Mouse (Mus musculus) lung, embryonic 16.5 days (tissue): ENCODE data around the gene Lat2. TPM values are rescaled to one million over a fixed set of nuclear protein-coding genes. Genes with fewer than 3 reads are reported as not detected.
A peak's percentile ranks its signal among the peaks of the same experiment; 100 is the strongest.

ENCODE experiments used
- ATAC-seq: fragments of 200-750 bp; cut with Nextera tagmentation; 2 replicates; pipeline ENCODE4 v1.8.0; 2017; ENCODE audit warnings: low read depth, mild to moderate bottlenecking, moderate library complexity
- H3K27ac ChIP-seq: fragments of 300-500 bp; sonication (generic); 2 replicates; pipeline ENCODE4 v1.5.1; 2014; ENCODE audit warnings: mild to moderate bottlenecking, control low read depth, low read length
- H3K27me3 ChIP-seq: fragments of 300-500 bp; sonication (generic); 2 replicates; pipeline ENCODE4 v1.6.1; 2014; ENCODE audit warnings: low read depth, low read length, mixed read lengths; ENCODE audit not compliant: control insufficient read depth, insufficient read depth
- H3K36me3 ChIP-seq: fragments of 300-500 bp; sonication (generic); 2 replicates; pipeline ENCODE4 v1.6.1; 2014; ENCODE audit warnings: low read length; ENCODE audit not compliant: control insufficient read depth, insufficient read depth
- H3K4me1 ChIP-seq: fragments of 300-500 bp; sonication (generic); replicated peaks from 2 replicates; pipeline ENCODE4 v1.6.1; 2014; ENCODE audit warnings: low read length, mixed read lengths; ENCODE audit not compliant: control insufficient read depth, insufficient read depth
- H3K4me2 ChIP-seq: fragments of 300-500 bp; sonication (generic); 2 replicates; pipeline ENCODE4 v1.6.1; 2014; ENCODE audit warnings: low read depth, low read length, control low read depth
- H3K4me3 ChIP-seq: fragments of 300-500 bp; sonication (generic); 2 replicates; pipeline ENCODE4 v1.5.1; 2014; ENCODE audit warnings: mild to moderate bottlenecking, low read length, control low read depth
- H3K9ac ChIP-seq: fragments of 300-500 bp; sonication (generic); 2 replicates; pipeline ENCODE4 v1.6.1; 2014; ENCODE audit warnings: low read length, control low read depth
- H3K9me3 ChIP-seq: fragments of 300-500 bp; sonication (generic); 2 replicates; pipeline ENCODE4 v1.6.1; 2016; ENCODE audit warnings: low read length; ENCODE audit not compliant: control insufficient read depth
- WGBS: fragments of 180-500 bp; shearing (Covaris S2); extraction: QIAGEN DNeasy Blood & Tissue Kit; methylation state at CpG from one replicate; pipeline ENCODE4 v1.1.7; 2014; 5-methylcytosine and 5-hydroxymethylcytosine counted together
- polyA plus RNA-seq: library from polyadenylated mRNA; unstranded; fragments of >200 nt; fragmentation: Nextera tagmentation; extraction: Ambion mirVana; gene quantifications from 2 replicates; pipeline ENCODE4 v1.2.1, GENCODE M21; 2015

Lat2 gene
- polyA plus RNA-seq, 1 experiment from 2014 or later: 1.8 TPM

GRCm38 (mm10) chr5:134582221-134582907 lies 32.5 kb downstream of the Lat2 start:
- no peaks in the 10 kb centered on the region for H3K27me3 ChIP-seq
- peaks cover 9% of the 10 kb centered on the region for H3K4me1 ChIP-seq
- H3K9me3 ChIP-seq: no peaks in the 10 kb centered on the region
- 7% methylated on average over 30 of the region's 30 CpGs for WGBS
- H3K4me2 ChIP-seq: peak overlapping the region; percentile 94
- H3K27ac ChIP-seq: peak overlapping the region; percentile 43; the same call in 1 of the 2 replicates
- ATAC-seq: peak; percentile 98
- no peaks in the 10 kb centered on the region for H3K36me3 ChIP-seq
- H3K4me3 ChIP-seq: peak overlapping the region; percentile 99
- H3K9ac ChIP-seq: peak overlapping the region; percentile 95

GRCm38 (mm10) chr5:134581146-134581545 lies 33.7 kb downstream of the Lat2 start, which contains the start of gene Rfc2:
Gene Rfc2, plus strand, starts transcription at chr5:134581366.
- Histone ChIP-seq H3K27me3 (no peaks in the 10 kb centered on the region), H3K4me3 (no peak within 1 kb of the TSS), H3K4me2 (no peak within 1 kb of the TSS), H3K9ac (no peak within 1 kb of the TSS), H3K4me1 (peaks cover 9% of the 10 kb centered on the region), H3K9me3 (no peaks in the 10 kb centered on the region), H3K27ac (no peak within 1 kb of the TSS), H3K36me3 (no peaks in the 10 kb centered on the region)
- WGBS: 75% methylated on average over 5 of the region's 5 CpGs
- ATAC-seq: no peak

- no peaks in the 10 kb centered on the region for H3K27me3 ChIP-seq
- no peak for ATAC-seq
- peaks cover 9% of the 10 kb centered on the region for H3K4me1 ChIP-seq
- H3K9me3 ChIP-seq: no peaks in the 10 kb centered on the region
- no peak overlapping the region for H3K9ac ChIP-seq
- no peak overlapping the region for H3K4me3 ChIP-seq
- H3K27ac ChIP-seq: no peak overlapping the region
- 58% methylated on average over 3 of the region's 3 CpGs for WGBS
- H3K36me3 ChIP-seq: no peaks in the 10 kb centered on the region
- no peak overlapping the region for H3K4me2 ChIP-seq
Observed at GRCm38 (mm10) chr5:134579135-134579534, 35.7 kb downstream of the Lat2 start.

GRCm38 (mm10) chr5:134577534-134577933 lies 37.3 kb downstream of the Lat2 start:
- Histone ChIP-seq H3K4me2 (no peak overlapping the region), H3K4me1 (peaks cover 3% of the 10 kb centered on the region), H3K36me3 (no peaks in the 10 kb centered on the region), H3K4me3 (no peak overlapping the region), H3K27me3 (no peaks in the 10 kb centered on the region), H3K9ac (no peak overlapping the region), H3K27ac (no peak overlapping the region; the same call in 1 of the 2 replicates), H3K9me3 (no peaks in the 10 kb centered on the region)
- 79% methylated on average over 7 of the region's 7 CpGs for WGBS
- ATAC-seq: no peak

GRCm38 (mm10) chr5:134576517-134577220 lies 38.2 kb downstream of the Lat2 start:
- no peak overlapping the region for H3K27ac ChIP-seq
- 73% methylated on average over 14 of the region's 14 CpGs for WGBS
- H3K9ac ChIP-seq: no peak overlapping the region
- H3K4me2 ChIP-seq: no peak overlapping the region
- no peak for ATAC-seq
- peaks cover 6% of the 10 kb centered on the region for H3K4me1 ChIP-seq
- no peaks in the 10 kb centered on the region for H3K36me3 ChIP-seq
- H3K9me3 ChIP-seq: no peaks in the 10 kb centered on the region
- no peak overlapping the region for H3K4me3 ChIP-seq
- H3K27me3 ChIP-seq: no peaks in the 10 kb centered on the region

- Histone ChIP-seq H3K4me3 (no peak overlapping the region), H3K4me2 (no peak overlapping the region), H3K27me3 (no peaks in the 10 kb centered on the region), H3K27ac (no peak overlapping the region), H3K9me3 (no peaks in the 10 kb centered on the region), H3K9ac (no peak overlapping the region), H3K4me1 (peaks cover 6% of the 10 kb centered on the region), H3K36me3 (no peaks in the 10 kb centered on the region)
- ATAC-seq: no peak
- WGBS: 98% methylated on average over 5 of the region's 5 CpGs
Observed at GRCm38 (mm10) chr5:134575833-134576232, 39.0 kb downstream of the Lat2 start.

- ATAC-seq: peak; percentile 19
Observed at GRCm38 (mm10) chr5:134572508-134573214, 42.2 kb downstream of the Lat2 start.

GRCm38 (mm10) chr5:134571730-134572507 lies 42.9 kb downstream of the Lat2 start:
- Histone ChIP-seq H3K9me3 (no peaks in the 10 kb centered on the region), H3K27ac (peak overlapping the region; percentile 97), H3K36me3 (no peaks in the 10 kb centered on the region), H3K9ac (peak overlapping the region; percentile 70), H3K4me2 (peak overlapping the region; percentile 92), H3K27me3 (no peaks in the 10 kb centered on the region), H3K4me3 (peak overlapping the region; percentile 62), H3K4me1 (peaks cover 12% of the 10 kb centered on the region)
- ATAC-seq: peak; percentile 80
- under 1% methylated on average over 23 of the region's 23 CpGs for WGBS

More at GRCm38 (mm10) chr5:134572508-134573214, 42.2 kb downstream of the Lat2 start:
- no peaks in the 10 kb centered on the region for H3K9me3 ChIP-seq
- peaks cover 12% of the 10 kb centered on the region for H3K4me1 ChIP-seq
- H3K27me3 ChIP-seq: no peaks in the 10 kb centered on the region
- H3K27ac ChIP-seq: peak overlapping the region; percentile 97
- no peaks in the 10 kb centered on the region for H3K36me3 ChIP-seq
- 24% methylated on average over 10 of the region's 10 CpGs for WGBS
- peak overlapping the region; percentile 70 for H3K9ac ChIP-seq
- peak overlapping the region; percentile 92 for H3K4me2 ChIP-seq
- peak overlapping the region; percentile 62 for H3K4me3 ChIP-seq
